Mouse (Mus musculus) left cerebral cortex, postnatal 14 days (tissue): ENCODE data around the gene BC100530. TPM values are rescaled to one million over a fixed set of nuclear protein-coding genes. Genes with fewer than 3 reads are reported as not detected.
"Not testable (repeated sequence)": the region's sequence is repeated elsewhere in the genome, so short reads cannot be mapped to it uniquely, and the experiment has no call there.

Experiments
- DNase-seq, 2 experiments: peaks; one replicate each; pipeline ENCODE4 v3.0.0; 2021 to 2022; ENCODE audit warnings: low spot score in 2 of 2, mixed read lengths in 1 of 2
- intact Hi-C: fragments of 180-260 bp; cut with DNase I; formaldehyde crosslinking; loops from one replicate; pipeline ENCODE4 v1.15.1; 2025
- long read RNA-seq, 2 experiments: library from polyadenylated mRNA; stranded (forward); transcript quantifications; one replicate each; pipeline ENCODE4 v2.0.0; 2021
- total RNA-seq, 2 experiments: library from RNA; stranded (reverse); gene quantifications; 2 replicates each; pipeline ENCODE4 v1.2.3; 2021

Gene BC100530
- total RNA-seq = not detected
- long read RNA-seq, experiment 1 = 0 reads
- long read RNA-seq, experiment 2 = 0 reads

DNA sequence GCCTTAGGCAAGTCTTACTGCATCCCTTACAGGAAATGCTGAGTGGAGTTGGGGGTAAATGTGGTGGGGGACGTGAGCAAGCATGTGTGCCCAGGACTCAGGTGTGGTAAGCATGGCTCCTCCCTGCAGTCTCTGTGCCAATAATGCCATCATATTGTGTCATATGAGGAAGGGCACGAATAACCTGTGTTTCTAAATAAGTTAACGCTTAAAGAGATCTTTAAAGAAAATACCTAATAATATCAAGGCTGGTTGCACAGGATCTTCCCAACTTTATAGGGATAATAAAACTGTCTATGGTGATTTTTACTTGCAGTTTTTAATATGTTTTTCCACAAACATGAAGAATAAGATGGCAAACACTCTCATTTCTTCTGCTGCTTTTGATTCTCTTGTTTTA, at the start of gene BC100530:
TSS of gene BC100530 (minus strand) at position 101 of the 400 bp plus-strand sequence.
- DNase-seq, intact Hi-C loops: not testable (repeated sequence)

DNA sequence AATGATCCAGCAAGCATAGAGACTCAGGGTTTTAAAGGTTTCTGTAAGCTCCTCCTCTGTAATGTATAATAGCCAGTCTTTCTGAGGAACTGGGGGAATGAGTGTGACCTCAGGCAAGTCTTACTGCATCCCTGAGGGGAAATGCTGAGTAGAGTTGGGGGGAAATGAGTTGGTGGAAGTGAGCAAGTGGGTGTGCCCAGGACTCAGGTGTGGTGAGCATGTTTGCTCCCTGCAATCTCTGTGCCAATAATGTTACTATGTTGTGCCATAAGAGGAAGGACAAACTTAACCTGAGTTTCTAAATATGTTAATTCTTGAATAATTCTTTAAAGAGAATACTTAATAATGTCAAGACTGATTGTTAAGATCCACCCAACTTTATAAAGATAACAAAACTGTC, 40.8 kb upstream of the BC100530 start, which contains the start of gene Stfa2:
TSS of gene Stfa2 (minus strand) at position 101 of the 400 bp plus-strand sequence.
- no peak for DNase-seq
- intact Hi-C loops = no loop called here

DNA sequence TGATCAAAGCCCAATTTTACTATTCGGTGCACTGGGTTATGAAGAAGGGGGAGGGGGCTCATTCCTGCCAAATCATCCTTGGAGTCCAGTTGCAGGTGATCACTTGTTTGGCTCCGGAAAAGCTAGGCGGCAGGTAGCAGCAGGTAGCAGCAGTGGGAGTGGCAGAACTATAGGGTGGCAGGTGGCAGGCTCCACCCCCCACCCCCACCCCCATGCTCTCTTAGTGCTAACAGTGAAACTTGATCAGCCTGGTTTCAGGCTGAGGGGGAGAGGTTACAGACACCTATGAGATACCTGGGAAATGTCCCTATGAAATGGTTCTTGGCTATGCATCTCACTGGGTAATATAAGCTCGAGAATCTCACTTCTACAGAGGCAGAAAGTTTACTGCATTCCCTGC, 21.5 kb upstream of the BC100530 start:
- intact Hi-C loops = no loop called here
- DNase-seq = no peak

DNA sequence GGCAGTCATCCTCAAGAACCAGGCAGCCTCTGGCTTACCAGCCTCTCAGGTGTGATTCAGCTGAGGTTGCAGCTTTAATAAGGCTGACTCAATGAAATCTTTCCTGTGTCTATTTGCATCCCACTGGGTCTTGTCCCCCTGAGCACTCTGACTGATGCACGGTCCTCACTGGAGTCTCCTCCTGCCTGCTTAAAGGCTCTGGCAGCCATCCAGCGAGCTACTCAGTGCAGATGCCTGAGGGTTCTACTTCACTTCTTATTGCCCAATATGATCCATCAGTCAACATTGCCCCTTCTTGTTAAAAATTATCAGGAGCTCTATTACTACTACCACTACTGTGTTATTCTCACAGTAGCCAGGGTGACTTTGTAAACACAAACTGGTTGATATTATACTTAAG, 30.4 kb downstream of the BC100530 start:
- intact Hi-C loops = no loop called here
- no peak for DNase-seq

DNA sequence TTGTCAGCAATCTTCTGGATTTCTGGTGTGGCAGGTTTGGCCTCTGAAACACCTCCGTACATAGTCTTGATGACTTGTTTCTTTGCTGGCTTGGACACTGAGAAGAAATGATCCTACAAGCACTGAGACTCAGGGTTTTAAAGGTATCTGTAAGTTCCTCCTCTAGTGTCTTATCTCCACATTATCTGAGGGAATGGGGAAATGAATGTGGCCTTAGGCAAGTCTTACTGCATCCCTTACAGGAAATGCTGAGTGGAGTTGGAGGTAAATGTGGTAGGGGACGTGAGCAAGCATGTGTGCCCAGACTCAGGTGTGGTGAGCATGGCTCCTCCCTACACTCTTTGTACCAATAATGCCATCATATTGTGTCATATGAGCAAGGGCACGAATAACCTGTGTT, 33.3 kb downstream of the BC100530 start, which contains the start of gene BC117090:
TSS of gene BC117090 (minus strand) at position 101 of the 400 bp plus-strand sequence.
- intact Hi-C loops = no loop called here
- no peak for DNase-seq

DNA sequence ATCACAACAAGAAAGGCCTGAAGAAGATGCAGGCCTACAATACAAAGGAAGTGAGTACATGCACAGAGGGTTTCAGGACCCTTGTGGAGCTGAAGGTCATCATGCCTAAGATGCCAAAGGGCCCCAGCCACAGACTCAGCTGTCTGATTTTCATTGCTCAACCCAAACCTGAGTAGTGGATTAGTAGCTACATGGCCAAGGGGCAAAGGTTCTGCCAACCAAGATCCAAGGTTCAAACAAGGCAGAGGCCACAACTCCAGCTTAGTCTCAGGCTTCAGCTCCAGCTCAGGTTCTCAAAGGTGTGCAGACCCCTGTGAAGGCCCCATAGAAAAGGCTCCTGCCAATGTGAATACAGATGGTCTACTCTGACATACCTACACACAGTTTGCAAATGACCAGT, 48.3 kb downstream of the BC100530 start:
- no peak for DNase-seq
- intact Hi-C loops = no loop called here

DNA sequence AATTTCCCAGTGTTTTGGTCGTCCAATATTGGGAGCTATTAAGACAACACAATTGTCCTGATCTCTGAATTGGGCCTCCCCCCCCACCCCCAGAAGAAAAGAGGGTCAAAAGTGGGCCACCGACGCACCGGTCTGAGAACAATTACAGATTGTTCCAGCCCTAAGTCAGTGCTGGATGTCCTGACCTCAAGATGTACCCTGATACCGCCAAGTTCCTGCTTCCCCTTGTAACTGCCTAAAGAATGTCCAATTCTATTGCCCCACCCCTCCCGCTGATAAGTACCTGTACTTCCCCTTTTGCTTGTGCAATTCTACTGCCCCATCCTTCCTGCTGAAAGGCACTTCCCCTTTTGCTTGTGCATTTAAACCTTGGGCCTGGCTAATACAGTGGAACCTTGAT, 51.4 kb downstream of the BC100530 start:
- intact Hi-C loops, DNase-seq: not testable (repeated sequence)

Other genes with a start within 250 kb of the BC100530 start
- gene Csta1, start 236.5 kb downstream of the BC100530 start, total RNA-seq = not detected
- gene Stfa2l1, start 210.9 kb downstream of the BC100530 start, total RNA-seq = not detected
- not detected for gene Gm5483, start 183.5 kb downstream of the BC100530 start, total RNA-seq
- not detected for gene Gm5416, start 157.3 kb downstream of the BC100530 start, total RNA-seq
- gene 2010005H15Rik, start 146.3 kb downstream of the BC100530 start, total RNA-seq = not detected
- gene Stfa1, start 90.8 kb downstream of the BC100530 start, total RNA-seq = not detected
- gene BC117090, start 33.4 kb downstream of the BC100530 start, total RNA-seq = not detected
- not detected for gene Stfa2, start 40.7 kb upstream of the BC100530 start, total RNA-seq
- gene Stfa3, start 87.6 kb upstream of the BC100530 start, total RNA-seq = not detected
- gene Casr, start 194.4 kb upstream of the BC100530 start, total RNA-seq = 1 to 10 TPM; 3.3 to 7.1 TPM